Mouse (Mus musculus) layer of hippocampus, adult 2 months (tissue): ENCODE results near the gene Srsf2. TPM values are rescaled to one million over a fixed set of nuclear protein-coding genes. Genes with fewer than 3 reads are reported as not detected.
A peak's percentile ranks its signal among the peaks of the same experiment; 100 is the strongest.

Experiments used
- DNase-seq, 2 experiments: peaks; one replicate each; pipeline ENCODE4 v3.0.0; 2022; ENCODE audit warnings: low spot score in 2 of 2
- H3K27ac ChIP-seq: fragments of 200-600 bp; 2 replicates; pipeline ENCODE4 v1.8.1; 2022
- H3K4me3 ChIP-seq: fragments of 200-600 bp; 2 replicates; pipeline ENCODE4 v1.8.1; 2022; ENCODE audit warnings: mild to moderate bottlenecking
- CTCF ChIP-seq: fragments of 200-600 bp; conservative IDR thresholded peaks from 2 replicates; pipeline ENCODE4 v1.8.1; 2022; ENCODE audit warnings: antibody characterized with exemption, mild to moderate bottlenecking, moderate library complexity
- total RNA-seq, 2 experiments: library from RNA; stranded (reverse); gene quantifications; 2 replicates each; pipeline ENCODE4 v1.2.3; 2021

Srsf2 gene
- total RNA-seq, 2 experiments from 2014 or later = 163 to 180 TPM

GRCm38 (mm10) chr11:116821057-116821940 lies 31.6 kb downstream of the Srsf2 start:
- H3K27ac ChIP-seq = 0 out of 2 replicates have a peak overlapping the region, but pooled peaks have one; percentile 32
- no peak for TF ChIP-seq CTCF
- DNase-seq = no peak
- no peak overlapping the region for H3K4me3 ChIP-seq

GRCm38 (mm10) chr11:116819932-116820593 lies 32.8 kb downstream of the Srsf2 start:
- no peak overlapping the region for H3K4me3 ChIP-seq
- H3K27ac ChIP-seq = no peak overlapping the region
- no peak for DNase-seq
- no peak for TF ChIP-seq CTCF

GRCm38 (mm10) chr11:116818722-116819121 lies 34.2 kb downstream of the Srsf2 start:
- no peak overlapping the region for H3K4me3 ChIP-seq
- DNase-seq = no peak
- no peak for TF ChIP-seq CTCF
- H3K27ac ChIP-seq = no peak overlapping the region

- TF ChIP-seq CTCF = no peak
- Histone ChIP-seq H3K27ac (no peak overlapping the region), H3K4me3 (no peak overlapping the region)
- DNase-seq = no peak
Observed at GRCm38 (mm10) chr11:116817567-116817966, 35.3 kb downstream of the Srsf2 start.

GRCm38 (mm10) chr11:116816769-116817168 lies 36.1 kb downstream of the Srsf2 start:
- no peak overlapping the region for H3K27ac ChIP-seq
- TF ChIP-seq CTCF = no peak
- DNase-seq = no peak
- H3K4me3 ChIP-seq = no peak overlapping the region

- Histone ChIP-seq H3K27ac (peak overlapping the region; percentile 83), H3K4me3 (no peak overlapping the region)
- no peak for TF ChIP-seq CTCF
- no peak for DNase-seq
Observed at GRCm38 (mm10) chr11:116814884-116815415, 37.9 kb downstream of the Srsf2 start.

GRCm38 (mm10) chr11:116814076-116814883 lies 38.6 kb downstream of the Srsf2 start:
- peak; percentile 22; the same call in 1 of the 2 replicates for TF ChIP-seq CTCF
- no peak overlapping the region for H3K4me3 ChIP-seq
- no peak for DNase-seq
- H3K27ac ChIP-seq = peak overlapping the region; percentile 83

GRCm38 (mm10) chr11:116813610-116814009 lies 39.3 kb downstream of the Srsf2 start:
- DNase-seq = no peak
- H3K4me3 ChIP-seq = no peak overlapping the region
- no peak for TF ChIP-seq CTCF
- H3K27ac ChIP-seq = peak overlapping the region; percentile 83

GRCm38 (mm10) chr11:116812793-116813529 lies 39.9 kb downstream of the Srsf2 start:
- no peak for DNase-seq
- Histone ChIP-seq H3K4me3 (no peak overlapping the region), H3K27ac (peak overlapping the region; percentile 83)
- TF ChIP-seq CTCF = no peak

GRCm38 (mm10) chr11:116810983-116811901 lies 41.7 kb downstream of the Srsf2 start:
- peak; percentile 60 for TF ChIP-seq CTCF
- peak; percentile 73 to 81 for DNase-seq
- peak overlapping the region; percentile 87 for H3K27ac ChIP-seq
- H3K4me3 ChIP-seq = peak overlapping the region; percentile 50

GRCm38 (mm10) chr11:116810528-116810927 lies 42.4 kb downstream of the Srsf2 start:
- TF ChIP-seq CTCF = no peak
- no peak for DNase-seq
- H3K4me3 ChIP-seq = no peak overlapping the region
- peak overlapping the region; percentile 87 for H3K27ac ChIP-seq
